12 mouse cellular contexts compared by ENCODE assay signal in the genomic region with DNA sequence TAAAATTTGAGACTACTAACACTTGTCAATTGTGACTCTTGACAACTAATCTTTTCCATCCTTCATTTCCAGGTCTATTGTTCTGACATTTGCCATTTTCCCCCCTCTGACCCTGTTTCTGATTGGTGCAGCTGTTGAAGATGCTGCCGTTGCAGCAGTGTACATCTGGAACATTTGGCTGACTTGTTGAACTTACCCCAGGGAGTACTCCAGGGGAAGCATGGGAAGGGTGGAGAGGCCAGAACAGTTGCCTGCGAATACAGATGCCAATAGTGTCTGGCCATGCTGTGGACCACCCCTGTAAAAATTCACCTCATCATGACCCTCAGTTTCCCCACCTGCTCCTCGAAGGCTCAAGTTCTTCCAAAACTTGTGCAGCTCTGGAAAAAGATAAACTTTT. TPM values are rescaled to one million over a fixed set of nuclear protein-coding genes. Genes with fewer than 3 reads are reported as not detected.
DNase-seq lines count a peak whose midpoint lies in the region; ATAC-seq lines count a peak whose summit lies in the region.
"Had no signal": no experiment of that assay in that cellular context is flagged by ENCODE, and none has a peak within 500 bp of the region (broad histone marks: within the 10 kb centered on the region; RNA-seq: fewer than 3 reads in every experiment).

No protein-coding gene starts in this region.

- 49% methylated on average over 3 of the region's 3 CpGs for WGBS in midbrain, embryonic 10.5 days
- 55% methylated on average over 3 of the region's 3 CpGs for WGBS in midbrain, embryonic 16.5 days

- peak overlapping the region; percentile 57; the same call in 1 of the 2 replicates for H3K27ac ChIP-seq in midbrain, embryonic 10.5 days (replicated peaks)
- no peak overlapping the region for H3K27ac ChIP-seq in midbrain, embryonic 16.5 days (ENCODE audit: low read length)
- H3K27ac ChIP-seq: limb, embryonic 15.5 days had no signal

- H3K4me1 ChIP-seq in midbrain, embryonic 10.5 days, result peaks cover 20% of the 10 kb centered on the region
- H3K4me1 ChIP-seq in midbrain, embryonic 16.5 days (ENCODE audit: control insufficient read depth, insufficient read depth, low read length), result no peaks in the 10 kb centered on the region
- H3K4me1 ChIP-seq: limb, embryonic 15.5 days had no signal

- H3K9me3 ChIP-seq in midbrain, embryonic 10.5 days (replicated peaks), result no peaks in the 10 kb centered on the region
- H3K9me3 ChIP-seq in midbrain, embryonic 16.5 days (replicated peaks; ENCODE audit: control insufficient read depth, low read length, poor library complexity, severe bottlenecking), result no peaks in the 10 kb centered on the region
- H3K9me3 ChIP-seq: limb, embryonic 15.5 days had no signal

- no peak overlapping the region for H3K4me3 ChIP-seq in midbrain, embryonic 10.5 days
- H3K4me3 ChIP-seq in midbrain, embryonic 16.5 days (ENCODE audit: low read depth, low read length), result no peak overlapping the region

- intact Hi-C loops in heart, postnatal 14 days (cut with DNase I), result loop anchor here (10.0 kb wide), 1 partner anchor 250 kb away; no protein-coding TSS in a partner anchor

- H3K9ac ChIP-seq in midbrain, embryonic 16.5 days (ENCODE audit: low read depth, low read length), result no peak overlapping the region
- H3K9ac ChIP-seq: limb, embryonic 15.5 days had no signal

- H3K27me3 ChIP-seq in midbrain, embryonic 10.5 days (ENCODE audit: low read depth, poor library complexity, severe bottlenecking), result peaks cover 82% of the 10 kb centered on the region
- H3K27me3 ChIP-seq in midbrain, embryonic 16.5 days (ENCODE audit: control insufficient read depth, insufficient read depth, low read depth, low read length), result peaks cover 3% of the 10 kb centered on the region; the same call in 1 of the 2 replicates
- H3K27me3 ChIP-seq: CH12.LX had no signal

- no peak for DNase-seq in midbrain, embryonic 10.5 days (ENCODE audit: low spot score)
- peak; percentile 35 for DNase-seq in gastrocnemius, adult 18-20 months (ENCODE audit: low spot score)
- DNase-seq in heart, postnatal 14 days, result peak; percentile 10 to 20
- no peak for DNase-seq in right cerebral cortex, postnatal 10 days (ENCODE audit: low spot score in 2 of 2)
- no peak for DNase-seq in natural killer cell, adult 2 months (ENCODE audit: low spot score in 2 of 2)
- DNase-seq in right cerebral cortex, postnatal 25 days, result no peak
- DNase-seq: kidney, adult 18-20 months; layer of hippocampus, adult 9-11 months; thymus, postnatal 36 days had no signal

- no peak overlapping the region for H3K4me2 ChIP-seq in midbrain, embryonic 16.5 days (ENCODE audit: low read length)

- H3K36me3 ChIP-seq in midbrain, embryonic 10.5 days, result no peaks in the 10 kb centered on the region
- no peaks in the 10 kb centered on the region for H3K36me3 ChIP-seq in midbrain, embryonic 16.5 days (ENCODE audit: control insufficient read depth, insufficient read depth, low read length)
- H3K36me3 ChIP-seq: limb, embryonic 15.5 days had no signal

- ATAC-seq in midbrain, embryonic 16.5 days, result no peak

RNA-seq across cellular contexts. Expression of a gene that starts 1.0 kb away (rescaled TPM):
- 1.9 and 2.1 TPM in 2 replicates for polyA plus RNA-seq in midbrain, embryonic 10.5 days (2016; fragmentation: Nextera tagmentation; extraction: Ambion mirVana)
- 2.0 and 2.2 TPM in 2 replicates for polyA plus RNA-seq in midbrain, embryonic 16.5 days (2015; fragmentation: Nextera tagmentation; extraction: Ambion mirVana)
- 1 to 10 TPM; 1.4 to 1.7 TPM for total RNA-seq in gastrocnemius, adult 18-20 months (2021)
- 1 to 10 TPM; 2.4 to 3.2 TPM for total RNA-seq in heart, postnatal 14 days (2021)

Comparison
In these comparisons a context has a peak if more than half of its experiments do, and no peak if none do; other contexts are left out.
1. DNase-seq: peak in gastrocnemius, adult 18-20 months (single experiment) and heart, postnatal 14 days (2 of 2); none in midbrain, embryonic 10.5 days (single experiment), right cerebral cortex, postnatal 10 days (0 of 2), natural killer cell, adult 2 months (0 of 2) and right cerebral cortex, postnatal 25 days (single experiment).